Mouse (Mus musculus) heart, adult 9 months (tissue): ENCODE measurements around the gene Arl13b.
A peak's percentile ranks its signal among the peaks of the same experiment; 100 is the strongest.

Experiments
- DNase-seq, 2 experiments: peaks; one replicate each; pipeline ENCODE4 v3.0.0; 2022; ENCODE audit warnings: low spot score in 2 of 2

Gene Arl13b

GRCm38 (mm10) chr16:62846498-62847312 is at the start of gene Arl13b:
TSS of gene Arl13b (minus strand) at chr16:62847040.
- peak; percentile 98 to 99 for DNase-seq

- DNase-seq = no peak
Observed at GRCm38 (mm10) chr16:62895824-62896223, 49.0 kb upstream of the Arl13b start.

GRCm38 (mm10) chr16:62874065-62874464 is 27.2 kb upstream of the Arl13b start:
- no peak for DNase-seq

DNA sequence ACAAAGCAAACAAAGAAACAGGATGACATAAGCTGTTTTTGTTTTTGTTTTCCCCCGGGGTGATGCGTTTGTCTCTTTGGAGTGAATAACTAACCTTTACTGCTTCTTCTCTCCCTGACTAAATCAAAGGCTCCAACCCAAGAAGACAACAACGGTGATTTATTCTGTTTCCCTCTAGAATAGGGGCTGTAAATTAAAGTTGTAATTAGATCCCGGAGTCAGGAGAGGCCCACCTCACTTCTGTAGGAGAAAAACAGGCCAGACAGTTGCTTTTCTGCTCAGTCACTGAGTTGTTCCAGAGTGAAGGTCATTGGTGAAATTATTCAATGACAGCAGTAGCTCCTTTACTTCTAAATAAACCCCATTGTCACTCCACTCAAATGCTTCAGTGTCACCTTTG is 26.3 kb upstream of the Arl13b start:
- DNase-seq = no peak

DNA sequence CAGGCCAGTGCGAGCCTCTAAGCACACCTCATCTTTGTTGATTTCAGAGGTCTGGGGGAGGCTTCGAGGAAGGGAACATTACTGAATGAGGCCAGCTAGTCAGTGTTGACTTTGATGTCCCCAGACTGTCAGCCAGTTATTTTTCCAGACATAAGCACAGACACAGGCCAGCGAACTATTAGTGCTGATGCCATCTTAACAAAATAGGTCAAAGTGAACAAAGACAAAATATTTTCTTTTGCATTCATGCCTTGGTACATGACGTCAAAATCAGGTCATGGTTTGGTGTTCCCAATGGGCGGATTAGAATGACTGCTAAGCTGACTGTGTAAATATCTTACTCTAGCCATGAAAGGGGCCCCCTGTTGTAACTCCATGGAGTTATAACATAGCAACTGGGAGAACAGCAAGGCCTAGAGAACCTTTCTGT is 25.9 kb upstream of the Arl13b start:
- no peak for DNase-seq

- DNase-seq = no peak
Observed at GRCm38 (mm10) chr16:62861455-62861854, 14.6 kb upstream of the Arl13b start.

DNA sequence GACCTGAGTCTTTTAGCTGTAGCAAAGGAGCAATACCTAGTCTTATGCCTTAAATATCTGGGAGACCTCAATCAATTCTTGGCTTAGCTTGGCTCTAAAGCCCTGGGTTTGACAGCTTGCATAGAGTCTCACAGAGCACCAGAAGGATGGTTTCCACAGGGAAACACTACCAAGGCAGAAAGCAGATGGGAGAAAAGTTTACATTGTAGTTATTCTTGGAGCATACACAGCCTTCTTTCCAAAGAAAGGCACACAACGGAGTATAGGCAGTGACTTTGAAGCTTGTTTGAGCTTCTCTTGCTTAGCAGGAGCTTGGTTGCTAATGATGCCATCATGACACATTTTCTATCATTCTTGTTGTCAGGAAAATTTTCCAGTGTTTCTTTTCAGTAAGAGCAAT is 13.3 kb upstream of the Arl13b start:
- DNase-seq = no peak

- no peak for DNase-seq
Observed at GRCm38 (mm10) chr16:62858018-62858417, 11.2 kb upstream of the Arl13b start.

GRCm38 (mm10) chr16:62857498-62857897 is 10.7 kb upstream of the Arl13b start:
- DNase-seq = no peak

DNA sequence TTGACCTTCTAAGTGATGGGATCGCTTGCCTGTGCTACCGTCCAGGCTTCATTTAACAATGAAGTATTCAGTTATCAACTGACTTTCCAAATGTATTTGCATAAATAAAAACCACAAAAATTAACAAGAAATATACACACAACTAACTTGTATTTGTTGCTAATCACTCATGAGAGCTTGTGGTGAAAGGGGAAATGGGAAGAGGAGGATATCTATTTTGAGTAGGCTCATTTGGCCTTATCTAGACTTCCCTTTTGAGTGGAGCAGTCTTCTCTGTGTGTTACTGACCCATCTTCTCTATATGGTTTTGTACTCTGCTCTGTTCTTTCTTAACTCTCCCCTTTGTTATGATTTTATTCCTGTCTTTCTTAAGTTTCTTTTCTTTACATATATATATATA is 9.4 kb upstream of the Arl13b start:
- no peak for DNase-seq

GRCm38 (mm10) chr16:62855385-62855784 is 8.5 kb upstream of the Arl13b start:
- DNase-seq = no peak

DNA sequence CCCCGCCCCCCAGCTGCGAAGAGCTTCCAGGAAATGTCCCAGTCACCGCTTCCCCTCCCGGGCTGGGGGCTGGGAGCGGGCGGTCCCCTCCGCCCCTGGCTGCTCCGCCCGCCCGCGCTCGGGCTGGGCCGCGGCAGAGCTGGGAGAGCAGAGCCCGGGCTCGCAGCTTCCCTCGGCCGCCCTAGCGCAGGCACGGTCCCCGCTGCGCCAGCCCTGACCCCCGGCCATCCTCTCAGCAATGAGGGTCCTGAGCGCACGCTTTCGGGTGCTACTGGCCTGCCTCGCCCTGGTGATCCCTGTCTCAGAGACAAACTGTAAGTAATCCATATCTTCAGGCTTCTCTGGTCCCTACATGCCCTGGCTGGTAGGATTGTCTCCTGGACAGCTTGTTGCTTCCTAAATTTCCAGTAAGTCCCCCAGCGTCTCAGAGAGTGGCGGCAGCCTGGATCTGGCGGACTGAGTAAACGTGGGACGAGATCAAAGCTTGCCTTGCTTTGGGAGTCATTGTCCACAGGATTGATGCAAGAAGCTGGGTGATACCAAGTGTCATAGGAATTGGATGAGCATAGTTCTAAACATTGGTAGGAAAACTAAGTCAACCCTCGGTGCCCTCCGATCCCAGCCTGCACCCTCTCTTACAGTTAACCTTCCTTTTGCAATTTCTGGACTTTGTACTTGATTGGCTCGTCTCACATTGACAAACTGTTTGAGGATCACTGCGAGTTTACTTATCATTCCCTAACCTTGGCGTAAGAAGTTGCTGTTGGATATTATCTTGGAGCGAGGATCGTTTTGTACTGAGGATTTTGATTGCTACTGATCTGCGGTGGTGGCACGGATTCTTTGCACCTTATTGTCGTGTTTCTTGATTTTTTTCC is 7.6 kb upstream of the Arl13b start, which contains the start of gene Pros1:
Pros1 (plus strand) TSS at position 117 of the 878 bp plus-strand sequence.
- DNase-seq = peak; percentile 74 to 75

DNA sequence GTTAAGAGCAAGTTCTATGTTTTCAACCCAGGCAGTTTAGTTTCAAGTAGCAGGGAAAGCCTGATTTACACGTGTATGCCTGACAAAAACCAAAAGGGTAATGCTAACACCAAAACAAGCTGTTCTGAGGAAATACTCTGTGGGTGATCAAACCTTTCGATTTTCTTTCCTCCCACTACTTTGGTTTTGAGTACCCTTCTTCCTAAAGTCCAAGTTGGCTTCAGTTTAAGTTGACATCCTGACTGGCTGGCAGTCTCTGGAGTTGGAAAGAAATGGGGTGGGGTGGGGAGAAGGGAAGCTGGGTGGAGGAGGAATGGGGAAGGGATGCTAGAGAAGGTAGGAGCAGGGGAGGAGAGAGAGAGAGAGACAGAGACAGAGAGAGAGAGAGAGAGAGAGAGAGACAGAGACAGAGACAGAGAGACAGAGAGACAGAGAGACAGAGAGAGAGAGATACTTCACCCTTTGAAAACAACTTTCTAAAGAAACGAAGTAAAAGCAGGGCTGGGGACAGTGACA is 6.8 kb upstream of the Arl13b start:
- DNase-seq = no peak

DNA sequence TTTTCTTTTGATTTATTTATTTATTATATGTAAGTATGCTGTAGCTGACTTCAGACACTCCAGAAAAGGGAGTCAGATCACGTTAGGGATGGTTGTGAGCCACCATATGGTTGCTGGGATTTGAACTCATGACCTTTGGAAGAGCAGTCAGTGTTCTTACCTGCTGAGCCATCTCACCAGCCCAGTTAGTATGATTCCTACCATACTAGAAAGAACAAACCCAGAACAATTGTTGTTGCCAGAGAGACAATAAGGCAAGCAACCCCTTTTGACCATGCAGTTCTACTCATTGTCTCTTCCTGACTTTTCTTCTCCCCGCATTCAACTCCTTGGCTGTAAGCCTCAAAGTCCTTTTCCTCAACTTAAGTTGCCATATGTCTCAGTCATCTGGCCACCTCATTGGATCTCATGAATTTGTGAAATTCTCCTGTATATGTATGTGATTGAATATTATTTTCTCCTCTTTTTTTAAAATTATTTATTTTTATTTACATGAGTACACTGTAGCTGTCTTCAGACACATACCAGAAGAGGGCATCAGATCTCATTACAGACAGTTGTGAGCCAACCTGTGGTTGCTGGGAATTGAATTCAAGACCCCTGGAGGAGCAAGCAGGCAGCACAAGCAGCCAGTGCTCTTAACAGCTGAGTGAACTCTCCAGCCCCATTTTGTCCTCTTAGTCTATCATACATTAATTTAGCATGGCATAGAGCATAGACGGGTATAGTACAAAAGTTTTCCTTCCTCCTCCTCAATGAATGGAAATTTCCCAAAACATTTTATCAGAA is 5.8 kb upstream of the Arl13b start:
- DNase-seq = no peak

- DNase-seq = no peak
Observed at GRCm38 (mm10) chr16:62845341-62845740, 1.5 kb downstream of the Arl13b start.

GRCm38 (mm10) chr16:62834016-62834735 is 12.7 kb downstream of the Arl13b start:
- no peak for DNase-seq

GRCm38 (mm10) chr16:62832481-62832880 is 14.4 kb downstream of the Arl13b start:
- peak; percentile 17 to 26 for DNase-seq

GRCm38 (mm10) chr16:62832027-62832426 is 14.8 kb downstream of the Arl13b start:
- DNase-seq = no peak

DNA sequence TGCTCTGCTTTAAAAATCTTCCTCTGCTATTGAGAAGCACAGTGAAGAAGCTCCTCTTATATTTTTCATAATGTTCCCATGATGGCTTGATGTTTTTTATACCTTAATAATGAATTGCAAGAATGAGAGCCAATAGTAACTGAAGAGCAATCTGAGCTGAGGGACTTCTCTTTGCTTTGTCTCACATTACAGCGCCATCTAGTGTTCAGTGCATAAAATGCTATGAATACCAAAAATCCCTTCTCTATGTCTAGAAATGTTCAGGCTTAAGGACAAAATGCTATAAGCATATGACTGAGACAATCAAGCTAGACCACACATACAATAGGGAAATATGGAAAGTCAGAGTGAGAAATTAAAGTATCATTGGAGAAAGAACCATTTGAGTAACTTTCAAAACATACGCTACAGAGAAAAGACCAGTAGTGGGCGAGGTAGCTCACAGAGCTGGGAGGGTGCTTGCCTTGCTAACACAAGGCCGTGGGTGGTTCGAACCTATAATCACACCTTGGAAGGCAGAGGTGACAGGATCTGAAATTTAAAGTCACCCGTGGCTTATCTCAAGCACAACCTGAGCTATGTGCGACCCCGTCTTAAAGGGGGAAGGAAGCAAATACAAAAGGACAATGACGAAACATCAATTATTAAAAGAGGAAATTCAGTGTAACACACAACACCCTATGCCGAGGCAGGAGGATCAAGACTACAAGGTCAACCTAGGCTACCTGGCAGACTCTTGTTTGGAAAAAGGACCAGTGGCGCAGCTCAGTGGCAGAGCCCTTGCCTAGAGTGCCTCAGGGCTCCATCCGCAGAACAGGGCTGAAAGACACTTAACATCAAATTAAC is 20.5 kb downstream of the Arl13b start:
- peak in 1 of 2 experiments; percentile 7 for DNase-seq

DNA sequence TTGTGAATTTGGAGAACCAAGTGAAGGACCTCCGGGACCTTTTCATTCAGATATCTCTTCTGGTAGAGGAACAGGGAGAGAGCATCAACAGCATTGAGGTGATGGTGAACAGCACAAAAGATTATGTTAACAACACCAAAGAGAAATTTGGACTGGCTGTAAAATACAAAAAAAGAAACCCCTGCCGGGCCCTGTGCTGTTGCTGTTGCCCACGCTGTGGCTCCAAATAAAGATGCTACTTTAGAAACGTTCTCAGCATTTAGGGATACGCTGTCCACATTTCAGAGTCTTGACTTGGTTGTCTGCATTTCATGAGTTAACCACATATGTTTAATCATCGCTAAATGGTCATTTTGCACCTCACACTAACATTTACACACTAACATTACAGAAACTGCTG is 24.4 kb downstream of the Arl13b start:
- no peak for DNase-seq
